Mouse (Mus musculus) cerebellum, adult (tissue): ENCODE results near the gene Hist1h3h.
"Not testable (repeated sequence)": the region's sequence is repeated elsewhere in the genome, so short reads cannot be mapped to it uniquely, and the experiment has no call there.

Source experiments
- ATAC-seq: cut with Nextera tagmentation; 2 replicates; pipeline ENCODE4 v1.9.2; 2017; ENCODE audit warnings: mild to moderate bottlenecking, moderate library complexity, mixed read lengths; ENCODE audit not compliant: insufficient number of reproducible peaks, low FRiP score, low TSS enrichment

The Hist1h3h gene

GRCm38 (mm10) chr13:21722993-21723836 lies 5.8 kb downstream of the Hist1h3h start:
- ATAC-seq: no peak

DNA sequence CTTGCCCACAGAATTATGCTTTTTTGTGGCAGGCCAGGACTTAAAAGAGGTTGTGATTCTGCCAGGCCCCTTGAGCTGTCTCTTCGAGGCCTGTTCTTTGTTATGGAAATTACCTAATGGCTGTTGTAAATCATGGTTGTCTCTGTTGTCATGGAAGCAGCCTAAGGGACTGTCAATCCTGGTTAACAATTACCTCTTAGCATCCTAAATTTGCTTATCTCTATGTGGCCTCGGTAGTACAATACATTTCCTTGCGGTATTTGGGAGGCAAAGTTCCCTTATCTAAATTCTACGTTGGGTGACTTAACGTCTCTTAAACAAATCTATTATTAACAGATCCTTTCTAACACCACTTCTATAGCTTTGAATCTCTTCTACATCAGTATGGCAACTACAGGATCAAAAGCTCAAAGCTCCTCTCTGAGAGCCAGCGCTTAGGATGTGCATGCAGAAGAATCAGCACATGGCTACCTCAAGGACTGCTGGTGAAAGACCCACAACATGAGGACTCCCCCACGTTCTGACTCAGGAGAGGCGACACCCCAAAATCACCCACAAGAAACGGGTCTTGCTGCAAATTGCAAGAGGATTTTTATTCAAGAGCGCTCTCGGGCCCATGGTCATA lies 10.6 kb downstream of the Hist1h3h start:
- ATAC-seq: no peak

- no peak for ATAC-seq
Observed at GRCm38 (mm10) chr13:21729544-21729943, 12.1 kb downstream of the Hist1h3h start.

GRCm38 (mm10) chr13:21733466-21733865 lies 16.0 kb downstream of the Hist1h3h start:
- ATAC-seq: no peak

GRCm38 (mm10) chr13:21734010-21734905 lies 16.8 kb downstream of the Hist1h3h start:
- ATAC-seq: peak; percentile 58

DNA sequence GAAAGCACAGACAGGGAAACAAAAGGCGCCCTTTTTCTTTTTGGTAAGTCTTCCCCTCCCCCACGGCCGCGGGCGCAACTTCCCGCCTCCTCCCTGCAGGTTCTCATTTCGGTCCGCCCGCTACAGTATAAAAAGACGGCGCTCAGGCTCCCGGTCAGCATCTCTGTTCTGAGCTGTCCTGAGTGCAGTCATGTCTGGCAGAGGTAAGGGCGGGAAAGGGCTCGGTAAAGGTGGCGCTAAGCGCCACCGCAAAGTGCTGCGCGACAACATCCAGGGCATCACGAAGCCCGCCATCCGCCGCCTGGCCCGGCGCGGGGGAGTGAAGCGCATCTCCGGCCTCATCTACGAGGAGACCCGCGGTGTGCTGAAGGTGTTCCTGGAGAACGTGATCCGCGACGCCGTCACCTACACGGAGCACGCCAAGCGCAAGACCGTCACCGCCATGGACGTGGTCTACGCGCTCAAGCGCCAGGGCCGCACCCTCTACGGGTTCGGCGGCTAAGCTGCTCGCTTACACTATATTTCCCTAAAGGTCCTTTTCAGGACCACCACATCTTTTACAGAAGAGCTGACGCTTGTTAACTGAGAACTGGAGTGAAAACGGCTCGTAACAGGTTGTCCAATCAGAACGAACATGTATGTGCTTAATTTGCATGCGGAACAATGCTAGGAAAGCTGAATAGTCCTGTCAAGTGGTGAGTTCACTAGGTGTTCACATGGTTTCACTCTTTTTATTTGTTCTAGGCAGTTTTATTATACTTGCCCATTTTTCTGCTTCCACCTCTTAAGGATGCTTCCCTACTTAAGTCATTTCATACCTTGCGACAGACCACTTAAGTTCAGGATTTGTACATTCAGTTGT lies 17.7 kb downstream of the Hist1h3h start, which contains the start of gene Hist1h4j:
TSS of gene Hist1h4j (plus strand) at position 159 of the 862 bp plus-strand sequence.
- ATAC-seq: peak; percentile 91

DNA sequence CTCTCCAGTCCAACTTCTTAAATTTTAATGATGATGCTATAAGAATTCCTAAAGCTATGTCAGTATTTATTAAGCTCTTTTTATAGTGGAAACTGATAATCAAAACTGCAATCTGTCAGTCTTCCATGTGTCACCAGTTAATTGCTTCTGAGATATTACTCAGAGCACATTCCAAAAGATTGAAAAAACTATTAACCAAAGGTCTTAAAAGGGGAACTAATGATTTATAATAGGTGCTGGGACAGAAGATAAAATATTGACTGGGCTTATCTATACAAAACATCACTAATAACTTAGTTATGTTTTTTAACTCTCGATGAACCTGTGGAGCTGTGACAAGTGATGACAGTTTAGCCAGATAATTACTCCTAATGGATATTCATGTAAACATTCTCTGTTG lies 27.5 kb downstream of the Hist1h3h start:
- no peak for ATAC-seq

DNA sequence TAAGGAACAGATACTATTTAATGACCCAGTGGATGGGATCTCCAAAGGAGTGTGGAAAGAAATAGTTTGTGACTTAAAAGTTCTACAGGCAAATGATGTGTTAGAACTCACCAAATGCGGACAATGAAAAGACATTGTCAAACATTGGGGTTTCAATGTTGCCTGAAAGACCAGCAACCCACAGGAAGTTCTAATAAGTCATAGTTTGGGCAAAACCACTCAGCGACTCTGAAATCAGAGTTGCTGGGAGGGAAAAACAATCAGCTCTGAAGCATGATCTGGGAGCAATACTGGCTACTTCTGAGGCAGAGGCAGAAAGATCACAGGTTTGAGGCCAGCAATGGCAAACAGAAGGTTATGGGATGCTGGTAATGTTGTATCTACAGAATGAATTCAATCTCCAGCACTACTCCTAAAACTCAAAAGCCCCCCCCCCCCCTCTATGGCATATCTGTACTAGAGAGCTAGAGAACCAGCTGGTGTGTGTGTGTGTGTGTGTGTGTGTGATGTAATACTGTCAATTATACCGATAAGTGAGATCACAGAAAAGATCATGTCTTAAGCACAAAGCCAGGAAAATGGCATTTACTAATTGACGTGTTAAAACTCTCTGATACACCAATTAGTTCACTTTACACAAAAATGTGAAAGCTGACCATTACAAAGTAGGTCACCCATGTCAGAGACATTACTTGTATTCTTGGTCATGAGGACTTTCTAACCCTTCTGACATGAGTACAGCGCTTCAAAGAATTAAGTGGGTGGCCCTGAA lies 32.1 kb downstream of the Hist1h3h start:
- no peak for ATAC-seq

GRCm38 (mm10) chr13:21750159-21751017 lies 32.9 kb downstream of the Hist1h3h start, which contains the start of gene Hist1h4k:
Gene Hist1h4k, minus strand, starts transcription at chr13:21750505.
- ATAC-seq: peak; percentile 89

- ATAC-seq: no peak
Observed at GRCm38 (mm10) chr13:21751417-21751816, 34.0 kb downstream of the Hist1h3h start.

GRCm38 (mm10) chr13:21751827-21752226 lies 34.4 kb downstream of the Hist1h3h start:
- ATAC-seq: no peak

GRCm38 (mm10) chr13:21752356-21752755 lies 34.9 kb downstream of the Hist1h3h start:
- ATAC-seq: no peak

- no peak for ATAC-seq
Observed at GRCm38 (mm10) chr13:21753051-21753523, 35.6 kb downstream of the Hist1h3h start.

- ATAC-seq: peak; percentile 98
Observed at GRCm38 (mm10) chr13:21753524-21754285, 36.2 kb downstream of the Hist1h3h start, which contains the start of the genes Hist1h2ak and Hist1h2bn. Gene Hist1h2ak, minus strand, starts transcription at chr13:21753827. Gene Hist1h2bn, plus strand, starts transcription at chr13:21754123.

- not testable (repeated sequence) for ATAC-seq
Observed at GRCm38 (mm10) chr13:21754294-21755001, 37.0 kb downstream of the Hist1h3h start.

DNA sequence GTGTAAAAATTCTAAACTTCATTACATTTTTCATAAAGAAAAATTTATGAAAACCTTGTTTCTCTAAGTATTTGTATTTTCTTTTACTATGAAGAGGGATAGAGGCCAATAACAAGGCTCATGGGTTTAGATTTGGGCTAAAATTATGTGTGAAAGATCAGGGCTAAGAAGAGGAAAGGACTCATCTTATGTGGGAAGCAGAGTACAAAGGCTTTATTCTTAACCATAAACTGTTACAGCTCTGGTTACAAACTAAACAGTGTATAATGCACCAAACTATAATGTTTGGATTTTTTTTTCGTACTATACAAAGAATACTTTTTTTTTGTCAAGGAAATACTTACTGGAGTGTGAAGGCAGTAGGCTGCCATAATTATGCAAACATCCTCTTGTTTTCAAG lies 38.2 kb downstream of the Hist1h3h start:
- no peak for ATAC-seq
